Mouse (Mus musculus) left cerebral cortex, adult 8-10 months (tissue): ENCODE measurements around the gene Vars2. TPM values are rescaled to one million over a fixed set of nuclear protein-coding genes. Genes with fewer than 3 reads are reported as not detected.

ENCODE experiments used
- DNase-seq, 2 experiments: peaks; one replicate each; pipeline ENCODE4 v3.0.0; 2022; ENCODE audit warnings: low spot score in 2 of 2
- total RNA-seq, 4 experiments: library from RNA; stranded (reverse); gene quantifications; 2 replicates each; pipeline ENCODE4 v1.2.4; 2022

Vars2 gene
- total RNA-seq, 4 experiments from 2014 or later: 28.3 to 41.6 (median 38.0) TPM

GRCm38 (mm10) chr17:35693906-35694305 is 26.5 kb upstream of the Vars2 start:
- no peak for DNase-seq

- no peak for DNase-seq
These were observed 25.0 kb upstream of the Vars2 start for GRCm38 (mm10) chr17:35692368-35692767.

GRCm38 (mm10) chr17:35691811-35692210 is 24.4 kb upstream of the Vars2 start:
- DNase-seq: no peak

- DNase-seq: no peak
These were observed 22.7 kb upstream of the Vars2 start for GRCm38 (mm10) chr17:35689936-35690645.

GRCm38 (mm10) chr17:35688347-35689175 is 21.2 kb upstream of the Vars2 start:
- no peak for DNase-seq

- no peak for DNase-seq
These were observed 17.7 kb upstream of the Vars2 start for GRCm38 (mm10) chr17:35685061-35685460.

- DNase-seq: no peak
These were observed 14.6 kb upstream of the Vars2 start for GRCm38 (mm10) chr17:35681986-35682385.

GRCm38 (mm10) chr17:35680591-35680990 is 13.2 kb upstream of the Vars2 start:
- no peak for DNase-seq

- peak; percentile 68 to 92 for DNase-seq
These were observed 6.1 kb upstream of the Vars2 start, which contains the start of gene Gtf2h4 for GRCm38 (mm10) chr17:35673416-35674035. Gene Gtf2h4, minus strand, starts transcription at chr17:35673739.

GRCm38 (mm10) chr17:35672527-35672926 is 5.1 kb upstream of the Vars2 start:
- DNase-seq: no peak

GRCm38 (mm10) chr17:35671846-35672245 is 4.5 kb upstream of the Vars2 start:
- no peak for DNase-seq

GRCm38 (mm10) chr17:35669731-35670130 is 2.3 kb upstream of the Vars2 start:
- no peak for DNase-seq

- peak in 1 of 2 experiments; percentile 34 for DNase-seq
These were observed 538 bp downstream of the Vars2 start for GRCm38 (mm10) chr17:35666851-35667256.

GRCm38 (mm10) chr17:35665957-35666515 is 1.4 kb downstream of the Vars2 start:
- DNase-seq: peak in 1 of 2 experiments; percentile 13

GRCm38 (mm10) chr17:35653086-35653485 is 14.3 kb downstream of the Vars2 start:
- DNase-seq: no peak

- no peak for DNase-seq
These were observed 18.0 kb downstream of the Vars2 start for GRCm38 (mm10) chr17:35649429-35649828.

GRCm38 (mm10) chr17:35643609-35644236 is 23.7 kb downstream of the Vars2 start, which contains the start of gene Mucl3:
Gene Mucl3, minus strand, starts transcription at chr17:35643695.
- DNase-seq: no peak

GRCm38 (mm10) chr17:35639352-35639751 is 28.0 kb downstream of the Vars2 start:
- no peak for DNase-seq

GRCm38 (mm10) chr17:35638475-35639190 is 28.8 kb downstream of the Vars2 start:
- DNase-seq: no peak

- DNase-seq: peak in 1 of 2 experiments; percentile 49
These were observed 31.0 kb downstream of the Vars2 start for GRCm38 (mm10) chr17:35636363-35636762.
